Mouse (Mus musculus) mouse trophoblast stem cell (cell line): ENCODE data around the gene Cyp3a41a.
"Not testable (repeated sequence)": the region's sequence is repeated elsewhere in the genome, so short reads cannot be mapped to it uniquely, and the experiment has no call there.

Source experiments
- in situ Hi-C, 2 experiments: fragments of 300-500 bp; cut with MseI, MboI; formaldehyde crosslinking; loops; 2 replicates in 1 of 2; 3 replicates in 1 of 2; pipeline ENCODE4 v1.15.1; 2025

Cyp3a41a gene

GRCm38 (mm10) chr5:145720036-145720435 lies at the start of gene Cyp3a41a:
Gene Cyp3a41a (minus strand): TSS chr5:145720136.
- in situ Hi-C loops, result not testable (repeated sequence)

DNA sequence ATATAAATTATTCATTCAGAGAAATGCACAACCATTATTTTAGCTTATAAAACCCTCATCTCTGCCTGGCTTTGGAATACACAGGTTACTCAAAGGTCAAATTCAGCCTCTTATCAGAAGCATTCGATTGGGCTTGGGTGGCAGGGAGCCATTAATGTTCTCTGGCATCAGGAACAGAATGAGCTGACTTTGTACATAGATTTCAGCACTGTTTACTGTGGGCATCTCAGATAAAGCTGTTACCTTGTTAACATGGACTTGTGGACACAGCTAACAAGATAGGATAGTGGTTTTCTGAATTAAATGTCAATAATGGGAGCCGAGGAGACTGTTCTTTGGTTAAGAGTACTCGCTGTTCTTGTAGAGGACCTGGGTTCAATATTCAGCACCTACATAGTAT lies 17.6 kb upstream of the Cyp3a41a start:
- in situ Hi-C loops, result not testable (repeated sequence)

- in situ Hi-C loops, result not testable (repeated sequence)
These were observed 5.6 kb downstream of the Cyp3a41a start for GRCm38 (mm10) chr5:145714296-145714695.

- in situ Hi-C loops, result not testable (repeated sequence)
These were observed 12.6 kb downstream of the Cyp3a41a start for GRCm38 (mm10) chr5:145707372-145707771.

DNA sequence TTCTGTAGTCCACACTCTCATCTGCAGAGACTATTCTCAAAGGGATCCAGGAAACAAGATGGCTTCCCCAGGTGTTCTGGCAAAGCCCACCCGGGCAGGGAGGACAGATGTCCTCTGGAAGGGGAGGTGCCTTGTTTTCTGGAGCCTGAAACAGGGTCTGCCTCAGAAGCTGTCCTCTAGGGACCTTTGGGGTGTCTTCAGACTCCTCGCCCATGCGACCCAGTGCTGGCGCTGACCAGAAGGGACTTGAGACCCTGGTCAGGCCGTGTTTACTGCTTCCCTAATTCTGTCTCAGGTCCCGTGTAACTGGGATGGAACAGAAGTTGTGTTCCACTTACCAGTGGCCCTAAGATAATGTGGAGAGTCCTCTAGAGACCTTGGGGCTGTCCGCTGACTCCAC lies 57.9 kb downstream of the Cyp3a41a start:
- in situ Hi-C loops, result no loop called here

GRCm38 (mm10) chr5:145647779-145648178 lies 72.2 kb downstream of the Cyp3a41a start:
- in situ Hi-C loops, result no loop called here
